24 mouse cellular contexts compared by ENCODE assay signal in the genomic region with DNA sequence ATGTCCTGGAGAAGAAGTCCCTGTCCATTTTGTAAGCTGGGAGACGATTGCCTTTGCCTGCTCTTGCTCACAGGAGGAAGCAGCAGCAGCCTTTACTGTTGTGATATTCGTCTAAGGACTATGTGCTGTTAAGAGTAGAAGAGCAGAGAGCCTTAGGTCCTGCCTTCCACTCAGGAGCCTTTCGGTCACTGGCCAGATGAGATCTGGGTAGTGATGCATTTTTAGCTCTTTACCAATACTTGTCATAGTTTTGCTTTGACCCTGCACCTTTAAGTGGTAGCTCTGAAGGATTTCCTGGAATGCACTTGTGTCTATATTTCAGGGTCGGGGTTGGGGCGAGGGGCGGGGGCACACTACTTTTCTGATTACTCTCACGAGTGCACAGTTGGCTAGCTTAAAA. TPM values are rescaled to one million over a fixed set of nuclear protein-coding genes. Genes with fewer than 3 reads are reported as not detected.
DNase-seq lines count a peak whose midpoint lies in the region; ATAC-seq and TF ChIP-seq lines count a peak whose summit lies in the region.
"Had no signal": no experiment of that assay in that cellular context is flagged by ENCODE, and none has a peak within 500 bp of the region (broad histone marks: within the 10 kb centered on the region; RNA-seq: fewer than 3 reads in every experiment).

No protein-coding gene starts in this region.

- no peaks in the 10 kb centered on the region for H3K79me2 ChIP-seq in myocyte (ENCODE audit: control insufficient read depth, insufficient read depth)

- no peaks in the 10 kb centered on the region for H3K27me3 ChIP-seq in lung, embryonic 14.5 days (ENCODE audit: insufficient read depth, low read length)
- H3K27me3 ChIP-seq in embryonic facial prominence, embryonic 12.5 days, result no peaks in the 10 kb centered on the region
- H3K27me3 ChIP-seq in myocyte (ENCODE audit: control insufficient read depth, insufficient read depth, insufficient read length), result no peaks in the 10 kb centered on the region
- H3K27me3 ChIP-seq: embryonic facial prominence, embryonic 15.5 days; hindbrain, embryonic 12.5 days; liver, embryonic 13.5 days; midbrain, embryonic 15.5 days; neural tube, embryonic 13.5 days had no signal

- no peak overlapping the region for H3K4me3 ChIP-seq in lung, embryonic 14.5 days (ENCODE audit: low read depth, low read length)
- no peak overlapping the region for H3K4me3 ChIP-seq in embryonic facial prominence, embryonic 12.5 days
- H3K4me3 ChIP-seq in myocyte, result no peak overlapping the region
- H3K4me3 ChIP-seq: embryonic facial prominence, embryonic 15.5 days; heart, adult 2 months; hindbrain, embryonic 12.5 days; liver, embryonic 13.5 days; midbrain, embryonic 15.5 days; neural tube, embryonic 13.5 days had no signal

- peaks cover 11% of the 10 kb centered on the region for H3K4me1 ChIP-seq in lung, embryonic 14.5 days (ENCODE audit: insufficient read depth)
- peaks cover 22% of the 10 kb centered on the region for H3K4me1 ChIP-seq in embryonic facial prominence, embryonic 12.5 days
- H3K4me1 ChIP-seq: hindbrain, embryonic 12.5 days; liver, embryonic 13.5 days; midbrain, embryonic 15.5 days had no signal

- no peak overlapping the region for H3K4me2 ChIP-seq in lung, embryonic 14.5 days
- H3K4me2 ChIP-seq in embryonic facial prominence, embryonic 12.5 days (replicated peaks), result no peak overlapping the region
- peak overlapping the region; percentile 25 for H3K4me2 ChIP-seq in myocyte (ENCODE audit: low read depth)
- H3K4me2 ChIP-seq: embryonic facial prominence, embryonic 15.5 days; hindbrain, embryonic 12.5 days; liver, embryonic 13.5 days; midbrain, embryonic 15.5 days; neural tube, embryonic 13.5 days had no signal

- peak overlapping the region; percentile 8; the same call in 1 of the 2 replicates for H3K27ac ChIP-seq in lung, embryonic 14.5 days (ENCODE audit: low read depth)
- H3K27ac ChIP-seq in embryonic facial prominence, embryonic 12.5 days, result peak overlapping the region; percentile 51; the same call in 1 of the 2 replicates
- H3K27ac ChIP-seq: embryonic facial prominence, embryonic 15.5 days; heart, adult 2 months; hindbrain, embryonic 12.5 days; liver, embryonic 13.5 days; midbrain, embryonic 15.5 days; neural tube, embryonic 13.5 days had no signal

- H3K9ac ChIP-seq in lung, embryonic 14.5 days, result no peak overlapping the region
- H3K9ac ChIP-seq in embryonic facial prominence, embryonic 12.5 days, result no peak overlapping the region
- H3K9ac ChIP-seq: embryonic facial prominence, embryonic 15.5 days; hindbrain, embryonic 12.5 days; liver, embryonic 13.5 days; midbrain, embryonic 15.5 days; neural tube, embryonic 13.5 days had no signal

- TF ChIP-seq POLR2A in myocyte (IDR thresholded peaks at IDR 0.05; ENCODE audit: insufficient read length, low read depth), result no peak

- TF ChIP-seq CTCF in lung, embryonic 14.5 days (IDR thresholded peaks at IDR 0.05; ENCODE audit: low read depth), result no peak

- peak; percentile 48 for DNase-seq in lung, embryonic 14.5 days
- no peak for DNase-seq in lung, adult 18-20 months
- peak; percentile 26 for DNase-seq in NIH3T3 (ENCODE audit: low read depth)
- DNase-seq in gastrocnemius, postnatal 4 days (ENCODE audit: low spot score in 2 of 2), result no peak
- no peak for DNase-seq in urinary bladder, postnatal 4 days (ENCODE audit: low spot score in 2 of 2)
- DNase-seq: adrenal gland, postnatal 25 days; cerebellum, adult 9-11 months; gastrocnemius, postnatal 14 days; heart, adult 2 months; kidney, adult 2 months; left cerebral cortex, postnatal 4 days; liver, embryonic 13.5 days; lung, postnatal 4 days; retina, postnatal 1 day; right cerebral cortex, postnatal 25 days; spleen, adult 18-20 months; thymus, postnatal 14 days had no signal

- ATAC-seq in lung, embryonic 14.5 days (ENCODE audit: insufficient read depth), result peak; percentile 51
- no peak for ATAC-seq in embryonic facial prominence, embryonic 12.5 days (ENCODE audit: insufficient number of reproducible peaks, insufficient read depth, low FRiP score, low TSS enrichment)
- ATAC-seq: forebrain, embryonic 16.5 days; midbrain, embryonic 15.5 days had no signal

- H3K36me3 ChIP-seq in lung, embryonic 14.5 days (ENCODE audit: insufficient read depth), result no peaks in the 10 kb centered on the region
- H3K36me3 ChIP-seq in embryonic facial prominence, embryonic 12.5 days, result no peaks in the 10 kb centered on the region
- H3K36me3 ChIP-seq in myocyte (ENCODE audit: control insufficient read depth, insufficient read depth), result no peaks in the 10 kb centered on the region
- H3K36me3 ChIP-seq: embryonic facial prominence, embryonic 15.5 days; hindbrain, embryonic 12.5 days; liver, embryonic 13.5 days; midbrain, embryonic 15.5 days; neural tube, embryonic 13.5 days had no signal

- H3K9me3 ChIP-seq in lung, embryonic 14.5 days (ENCODE audit: low read depth, low read length), result no peaks in the 10 kb centered on the region
- peaks cover 7% of the 10 kb centered on the region for H3K9me3 ChIP-seq in embryonic facial prominence, embryonic 12.5 days
- H3K9me3 ChIP-seq: embryonic facial prominence, embryonic 15.5 days; liver, embryonic 13.5 days; midbrain, embryonic 15.5 days had no signal

- H3ac ChIP-seq in myocyte (ENCODE audit: control insufficient read depth, insufficient read length), result no peak overlapping the region

- 24% methylated on average over 7 of the region's 7 CpGs for WGBS in lung, embryonic 14.5 days
- WGBS in embryonic facial prominence, embryonic 12.5 days, result 55% methylated on average over 7 of the region's 7 CpGs

TF ChIP-seq in myocyte, 11 proteins besides CTCF, POLR2A, EP300 and RAD21:
- TF ChIP-seq REST (IDR thresholded peaks at IDR 0.05; ENCODE audit: insufficient read depth, insufficient read length) (no peak), POLR2AphosphoS2 (IDR thresholded peaks at IDR 0.05; ENCODE audit: insufficient read length, low read depth) (no peak), E2F4 (IDR thresholded peaks at IDR 0.05; ENCODE audit: insufficient read depth) (no peak), TCF3 (IDR thresholded peaks at IDR 0.05; ENCODE audit: insufficient read length, low read depth) (no peak), MYOD1 (IDR thresholded peaks at IDR 0.05; ENCODE audit: control insufficient read depth in 1 of 3, insufficient read length in 2 of 3, low read depth in 2 of 3) (no peak)

RNA-seq across cellular contexts. Expression of a gene that starts 47.4 kb away (rescaled TPM):
- polyA plus RNA-seq in lung, embryonic 14.5 days (2014; fragmentation: Nextera tagmentation; extraction: Ambion mirVana), result 67.1 and 71.5 TPM in 2 replicates
- 112 and 118 TPM in 2 replicates for polyA plus RNA-seq in embryonic facial prominence, embryonic 12.5 days (2016; fragmentation: Nextera tagmentation; extraction: Ambion mirVana)
- polyA plus RNA-seq in myocyte (2012; fragmentation: generic; extraction: Trizol), result 51.3 TPM
- 10 to 100 TPM; 54.6 to 74.7 TPM for total RNA-seq in gastrocnemius, postnatal 4 days (2021)

Comparison
In these comparisons a context has a peak if more than half of its experiments do, and no peak if none do; other contexts are left out.
1. DNase-seq: peak in lung, embryonic 14.5 days (single experiment) and NIH3T3 (single experiment); none in lung, adult 18-20 months (0 of 2), gastrocnemius, postnatal 4 days (0 of 2) and urinary bladder, postnatal 4 days (0 of 2).